Mouse (Mus musculus): ENCODE data around the gene Dus2.

GRCm38 (mm10) chr8:106075161-106075862 lies 84.2 kb downstream of the Dus2 start:
- no peak for TF ChIP-seq ZC3H11A (IDR thresholded peaks at IDR 0.05; ENCODE audit: borderline replicate concordance, low read depth, low read length)
- no peak for TF ChIP-seq MAFK (IDR thresholded peaks at IDR 0.05; ENCODE audit: insufficient read depth, low read depth, low read length)
- TF ChIP-seq CHD2 (IDR thresholded peaks at IDR 0.05; ENCODE audit: low read depth, low read length) = no peak
- TF ChIP-seq HCFC1 (IDR thresholded peaks at IDR 0.05; ENCODE audit: borderline replicate concordance, insufficient read depth, low read length) = no peak
